Mouse (Mus musculus): Measurements from ENCODE around the gene Jade1.

Jade1 gene

DNA sequence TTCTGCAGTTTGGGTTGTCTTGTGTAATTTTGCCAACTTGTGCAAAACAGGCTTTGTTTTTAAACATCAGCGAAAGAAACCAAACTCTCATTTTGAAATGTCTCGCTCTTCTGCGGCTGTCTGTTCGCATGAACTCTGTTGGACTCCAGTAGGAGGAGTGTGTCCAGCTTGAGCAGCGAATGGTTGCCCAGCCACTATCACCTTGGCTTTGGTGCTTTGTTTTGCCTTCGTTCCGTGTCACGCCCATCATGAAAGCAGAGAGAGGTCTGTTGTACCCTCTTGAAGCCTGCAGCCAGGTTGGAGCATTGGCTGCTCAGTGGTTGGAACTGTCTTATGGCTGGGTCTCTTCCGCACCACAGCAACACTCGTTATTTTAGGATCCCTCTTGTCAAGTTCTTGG is 43.7 kb downstream of the Jade1 start:
- DNase-seq (ENCODE audit: low spot score in 2 of 2), result no peak

DNA sequence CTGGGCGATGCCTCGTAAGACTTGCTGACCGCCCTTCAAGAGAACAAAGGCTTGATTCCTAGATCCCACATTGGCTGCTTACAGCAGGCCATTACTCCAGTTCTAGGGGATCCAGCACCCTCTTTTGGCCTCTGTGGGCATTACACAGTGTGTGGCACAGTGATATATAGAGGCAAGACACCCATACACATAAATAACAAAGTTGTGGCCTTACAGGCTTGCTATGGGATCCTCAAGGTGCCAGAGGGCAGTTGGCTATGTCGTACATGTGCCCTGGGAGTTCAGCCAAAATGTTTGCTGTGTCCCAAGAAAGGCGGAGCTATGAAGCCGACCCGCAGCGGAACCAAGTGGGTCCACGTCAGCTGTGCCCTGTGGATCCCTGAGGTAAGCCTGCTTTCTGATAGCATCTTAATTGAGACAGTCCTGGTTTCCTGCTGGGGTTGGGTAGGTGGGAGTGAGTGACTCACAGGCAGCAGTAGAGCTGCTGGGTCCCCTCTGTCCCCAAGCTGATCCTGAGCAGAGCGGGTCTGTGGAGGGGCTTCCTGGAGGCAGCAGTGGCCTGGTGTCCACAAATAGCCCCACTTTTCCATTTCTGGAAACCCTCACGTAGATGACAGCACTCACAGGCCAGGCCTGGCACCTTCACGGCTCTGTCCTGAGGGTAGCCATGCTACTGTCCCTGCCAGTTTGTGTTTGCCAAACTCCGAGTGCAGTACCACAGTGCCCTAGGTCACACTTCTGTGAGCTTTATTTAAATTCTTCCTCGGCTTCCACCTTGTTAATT is 44.5 kb downstream of the Jade1 start:
- DNase-seq (ENCODE audit: low spot score in 2 of 2), result peak in 1 of 2 experiments; percentile 72

DNA sequence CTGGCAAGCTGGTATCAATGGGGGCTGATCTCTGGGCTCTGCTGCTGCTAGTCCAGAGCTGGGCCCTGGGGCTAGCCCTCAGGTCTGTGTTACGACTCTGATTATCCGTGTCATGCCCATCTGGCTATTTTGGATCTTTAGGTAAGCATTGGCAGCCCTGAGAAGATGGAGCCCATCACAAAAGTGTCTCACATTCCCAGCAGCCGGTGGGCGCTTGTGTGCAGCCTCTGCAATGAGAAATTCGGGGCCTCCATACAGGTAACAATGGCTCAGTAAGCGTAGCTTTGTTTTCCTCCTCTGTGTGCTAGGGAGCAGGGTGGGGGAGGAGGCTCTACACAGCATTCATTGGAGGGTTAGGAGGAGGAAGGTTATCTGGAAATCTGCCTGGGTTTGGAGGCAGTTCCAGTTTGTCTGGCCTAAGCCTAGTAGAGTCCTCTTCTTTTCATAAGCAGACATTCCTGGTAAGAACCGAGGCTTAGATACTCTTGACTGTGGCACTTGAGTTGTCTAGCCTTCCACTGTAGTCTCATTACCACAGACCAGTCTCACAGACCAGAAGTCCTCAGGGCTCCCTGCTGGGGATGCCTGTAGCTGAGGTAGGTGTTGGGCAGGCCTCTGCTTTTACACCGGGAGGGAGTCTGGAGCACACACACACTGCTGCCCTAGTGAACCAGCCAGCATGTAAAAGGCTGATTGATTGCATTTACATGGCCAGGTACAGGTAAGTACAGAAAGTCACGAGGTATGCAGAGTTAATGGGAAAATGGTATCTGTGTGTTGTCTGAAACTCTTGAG is 45.9 kb downstream of the Jade1 start:
- no peak for DNase-seq (ENCODE audit: low spot score in 2 of 2)

DNA sequence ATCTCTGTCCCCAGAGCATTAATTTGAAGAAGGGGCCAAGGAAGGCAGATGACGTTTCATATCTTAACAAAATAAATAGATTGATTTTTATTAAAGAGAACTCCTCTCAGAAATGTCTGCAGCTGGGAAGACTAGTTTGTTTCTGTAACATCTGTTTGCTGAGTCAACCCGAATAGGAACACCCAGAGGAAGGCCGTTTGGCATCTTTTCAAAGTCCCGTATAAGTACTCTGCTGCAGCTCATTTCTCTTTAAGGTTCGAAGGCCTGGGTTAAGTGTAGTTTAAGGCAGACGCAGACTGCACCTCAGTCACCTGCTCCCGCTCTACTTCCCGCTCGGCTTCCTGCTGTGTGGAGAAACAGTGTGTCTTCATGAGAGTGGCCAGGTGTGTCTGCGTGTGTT is 47.4 kb downstream of the Jade1 start:
- no peak for DNase-seq (ENCODE audit: low spot score in 2 of 2)

DNA sequence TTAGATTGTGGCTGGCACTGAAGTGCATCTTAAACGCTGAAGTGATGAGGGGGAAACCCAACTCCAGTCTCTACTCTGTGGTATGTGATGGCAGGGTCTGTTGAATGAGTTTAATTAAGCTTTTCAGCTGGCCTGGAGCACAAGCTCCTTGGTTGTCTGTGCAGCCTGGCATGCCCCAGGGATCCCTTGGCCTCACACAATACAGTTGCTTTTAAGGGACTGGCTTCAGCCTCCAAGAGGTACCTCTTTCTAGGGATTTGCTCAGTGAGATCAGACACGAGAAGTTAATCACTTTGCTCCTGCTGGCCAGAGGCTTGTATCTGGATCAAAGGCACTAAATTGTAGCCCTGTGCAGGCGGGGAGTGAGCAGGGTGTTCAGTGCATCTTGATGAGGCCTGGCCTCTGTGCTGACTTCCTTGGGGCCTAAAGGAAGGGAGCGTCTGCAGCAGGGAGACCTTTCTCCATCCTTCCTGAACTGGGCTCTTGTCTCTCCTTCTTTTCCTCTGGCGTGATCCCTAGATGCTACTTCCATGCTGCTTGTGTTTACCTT is 48.0 kb downstream of the Jade1 start:
- no peak for DNase-seq (ENCODE audit: low spot score in 2 of 2)

DNA sequence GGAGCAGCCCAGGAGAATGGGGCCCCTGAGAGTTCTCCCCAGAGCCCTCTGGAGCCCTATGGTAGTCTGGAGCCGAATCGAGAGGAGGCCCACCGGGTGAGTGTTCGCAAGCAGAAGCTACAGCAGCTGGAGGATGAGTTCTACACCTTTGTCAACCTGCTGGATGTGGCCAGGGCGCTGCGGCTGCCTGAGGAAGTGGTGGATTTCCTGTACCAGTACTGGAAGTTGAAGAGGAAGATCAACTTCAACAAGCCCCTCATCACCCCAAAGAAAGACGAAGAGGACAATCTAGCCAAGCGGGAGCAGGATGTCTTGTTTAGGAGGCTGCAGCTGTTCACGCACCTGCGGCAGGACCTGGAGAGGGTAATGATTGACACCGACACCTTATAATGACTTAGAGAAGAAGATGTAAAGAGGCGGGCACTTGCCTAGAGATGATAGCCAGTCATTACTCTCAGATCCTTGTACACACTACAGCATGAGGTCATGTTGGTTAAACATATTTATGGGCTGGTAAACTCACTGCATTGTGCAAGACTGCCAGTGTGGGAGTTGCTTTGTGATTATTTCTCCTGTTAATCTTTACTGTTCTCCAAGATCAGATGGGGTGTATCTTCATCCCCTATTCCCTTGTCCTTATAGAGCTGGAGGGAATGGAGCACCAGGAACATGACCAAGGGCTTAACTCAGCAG is 49.2 kb downstream of the Jade1 start:
- DNase-seq (ENCODE audit: low spot score in 2 of 2), result no peak

DNA sequence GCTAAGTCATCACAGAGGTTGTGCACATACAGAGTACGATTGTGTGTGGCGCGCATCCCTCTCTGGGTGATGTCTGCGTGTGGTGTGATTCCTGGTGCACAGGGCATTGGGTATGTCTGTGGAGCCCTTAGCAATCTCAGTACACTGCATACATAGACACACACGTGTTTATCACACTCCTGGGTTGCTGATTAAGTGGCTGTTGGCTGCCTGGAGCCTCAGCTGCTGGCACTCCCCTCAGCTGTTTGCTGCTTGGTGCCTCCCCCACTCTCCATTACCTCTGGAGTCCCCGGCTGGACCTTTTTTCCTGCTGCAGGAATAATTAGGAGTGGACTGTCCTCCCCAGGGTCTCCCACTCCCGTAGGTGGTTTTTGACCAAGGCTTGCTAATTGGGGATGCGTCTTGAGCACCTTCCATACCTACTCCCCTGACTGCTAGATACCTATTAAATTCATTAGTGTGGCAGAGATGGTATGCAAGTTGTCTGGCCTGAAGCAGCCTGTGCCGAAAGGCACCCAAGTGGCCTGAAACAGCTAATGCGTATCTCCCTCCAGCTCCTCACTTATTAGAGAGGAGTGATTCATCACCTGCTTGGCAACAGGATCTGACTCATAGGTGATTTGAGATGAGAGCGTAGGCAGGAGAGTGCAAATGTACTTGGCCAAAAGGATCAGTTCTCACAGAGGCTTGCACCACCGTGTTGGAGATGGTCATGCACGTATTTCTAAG is 50.2 kb downstream of the Jade1 start:
- no peak for DNase-seq (ENCODE audit: low spot score in 2 of 2)

DNA sequence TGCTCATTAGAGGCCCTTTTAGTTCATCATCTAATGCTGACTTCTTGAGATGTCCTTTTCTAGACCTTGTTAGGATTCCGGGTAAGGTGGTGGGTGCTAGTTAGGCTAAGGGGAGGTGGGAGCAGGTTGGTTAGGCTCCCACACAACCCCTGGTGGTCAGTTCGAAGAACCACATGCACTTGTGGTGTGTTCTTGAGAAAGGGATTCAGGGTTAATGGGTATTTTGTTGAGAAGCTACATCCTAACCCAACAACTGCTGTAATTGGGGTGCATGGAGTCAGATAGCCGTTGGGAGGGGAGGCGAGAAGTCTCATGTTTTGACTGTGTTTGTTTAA is 50.8 kb downstream of the Jade1 start:
- DNase-seq (ENCODE audit: low spot score in 2 of 2), result no peak

DNA sequence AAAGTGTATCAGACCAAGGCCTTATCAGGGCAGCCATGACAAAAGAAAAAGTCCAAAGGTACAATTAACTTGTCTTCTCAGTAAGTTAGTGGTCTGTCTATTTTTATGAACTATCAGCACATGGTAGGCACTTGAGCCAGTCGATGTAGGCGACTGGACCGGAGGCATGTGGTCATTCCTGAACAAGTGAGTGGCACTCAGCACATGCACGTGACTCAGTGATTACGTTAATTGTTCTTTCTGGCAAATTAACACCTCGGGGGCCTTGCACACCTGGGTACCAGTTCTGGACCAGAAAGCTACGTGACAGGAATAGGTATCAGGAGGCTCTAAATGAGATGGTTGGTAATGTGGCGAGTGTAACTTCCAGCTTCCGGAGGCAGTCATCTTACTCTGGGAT is 51.5 kb downstream of the Jade1 start:
- no peak for DNase-seq (ENCODE audit: low spot score in 2 of 2)

DNA sequence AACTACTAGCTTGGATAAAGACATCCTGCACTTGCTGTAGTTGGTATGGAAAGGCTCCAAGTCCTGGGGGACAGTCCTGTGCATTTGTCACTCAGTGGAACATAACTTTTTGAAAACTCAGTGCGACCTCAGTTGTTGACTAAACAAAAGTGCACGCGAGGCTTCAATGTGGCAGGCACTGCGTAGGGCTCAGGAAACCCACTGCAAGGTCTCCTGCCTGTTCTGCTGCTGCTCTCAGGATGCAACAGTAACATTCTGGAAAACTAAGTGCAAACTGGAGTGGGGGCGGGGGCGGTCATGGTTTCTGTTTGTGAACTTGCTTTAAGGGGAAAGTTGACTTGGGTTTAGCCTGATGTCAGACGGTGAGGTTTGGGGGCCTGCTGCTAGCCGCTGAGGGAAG is 51.9 kb downstream of the Jade1 start:
- DNase-seq (ENCODE audit: low spot score in 2 of 2), result no peak

DNA sequence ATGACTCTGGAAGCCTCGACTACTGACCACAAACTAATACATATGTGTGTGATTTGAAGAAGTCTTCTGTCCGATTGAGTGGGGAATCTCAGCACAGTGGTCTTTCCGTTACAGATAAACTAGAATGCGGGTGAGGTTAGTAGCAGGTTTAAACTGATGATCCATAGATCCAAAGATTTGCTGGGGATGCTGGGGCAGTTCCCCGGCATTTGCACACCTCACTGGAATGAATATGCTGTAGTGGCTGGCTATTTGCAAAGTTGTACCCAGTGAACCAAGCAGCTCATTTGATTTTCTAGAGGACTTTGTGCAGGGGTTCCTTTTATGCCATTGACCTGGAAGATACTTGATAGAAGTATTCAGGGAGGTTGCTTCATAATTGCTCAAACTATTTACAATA is 53.5 kb downstream of the Jade1 start:
- no peak for DNase-seq (ENCODE audit: low spot score in 2 of 2)

DNA sequence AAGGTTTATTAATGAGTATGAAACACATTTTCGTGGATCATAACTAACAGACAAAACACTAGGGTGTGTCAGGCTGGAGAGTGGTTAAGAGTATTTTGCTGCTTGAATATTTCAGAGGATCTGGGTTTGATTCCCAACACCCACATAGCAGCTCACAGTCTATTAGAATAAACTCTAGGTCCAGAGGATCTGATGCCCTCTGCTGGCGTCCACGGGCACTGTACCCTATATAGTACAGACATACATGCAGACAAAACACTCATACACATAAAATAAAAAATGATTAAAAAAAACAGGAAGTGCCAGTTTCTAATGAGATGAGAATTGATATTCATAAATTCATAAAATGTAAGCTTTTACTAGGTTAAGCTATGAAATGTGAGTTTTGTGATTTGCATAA is 56.7 kb downstream of the Jade1 start:
- DNase-seq (ENCODE audit: low spot score in 2 of 2), result no peak

DNA sequence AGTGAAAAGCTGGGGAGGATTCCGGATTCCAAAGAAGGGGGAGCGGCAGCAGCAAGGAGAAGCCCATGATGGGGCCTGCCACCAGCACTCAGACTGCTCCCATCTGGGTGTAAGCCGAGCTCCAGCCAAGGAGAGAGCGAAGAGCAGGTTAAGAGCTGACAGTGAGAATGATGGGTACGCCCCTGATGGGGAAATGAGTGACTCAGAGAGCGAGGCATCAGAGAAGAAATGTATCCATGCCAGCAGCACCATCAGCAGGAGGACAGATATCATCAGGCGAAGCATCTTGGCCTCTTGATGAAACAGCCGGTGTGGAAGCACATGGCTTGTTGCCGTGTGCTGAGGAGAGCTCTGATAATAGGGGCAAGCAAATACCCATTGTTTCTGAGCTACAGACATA is 58.2 kb downstream of the Jade1 start:
- no peak for DNase-seq (ENCODE audit: low spot score in 2 of 2)

DNA sequence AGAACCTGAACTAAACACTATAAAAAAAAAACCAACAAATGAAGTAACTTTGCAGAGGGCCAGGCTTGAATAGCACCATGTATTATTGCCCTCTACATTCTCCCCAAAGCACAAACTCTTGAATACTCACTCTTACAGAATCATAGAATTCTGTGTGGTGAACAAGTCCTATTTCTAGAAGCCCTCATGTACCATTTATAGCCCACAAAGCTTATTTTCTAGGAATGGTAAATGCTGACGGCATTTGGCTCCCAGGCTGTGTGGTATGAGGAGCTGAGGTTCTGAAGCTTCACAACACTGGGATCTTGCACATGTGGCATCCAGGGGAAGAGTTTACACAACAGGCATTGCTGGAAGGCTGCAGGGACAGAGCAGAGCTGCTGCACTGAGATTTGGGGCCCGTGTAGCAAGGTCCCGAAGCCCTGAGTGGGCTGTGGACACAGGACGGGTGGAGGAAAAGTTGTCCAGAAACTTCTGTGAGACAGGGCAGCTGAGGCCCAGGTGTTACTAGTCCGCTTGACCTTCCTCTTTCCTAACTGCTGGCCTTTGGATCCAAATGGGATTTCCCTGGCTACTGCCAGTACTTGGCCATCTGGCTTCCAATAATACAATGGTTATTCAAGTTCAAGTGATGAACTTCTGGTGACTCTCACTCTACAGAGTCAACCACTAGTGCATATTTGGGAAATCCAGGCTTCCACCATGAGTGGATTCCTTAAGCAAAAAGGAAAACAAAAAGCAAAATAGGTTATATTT is 58.9 kb downstream of the Jade1 start:
- no peak for DNase-seq (ENCODE audit: low spot score in 2 of 2)

DNA sequence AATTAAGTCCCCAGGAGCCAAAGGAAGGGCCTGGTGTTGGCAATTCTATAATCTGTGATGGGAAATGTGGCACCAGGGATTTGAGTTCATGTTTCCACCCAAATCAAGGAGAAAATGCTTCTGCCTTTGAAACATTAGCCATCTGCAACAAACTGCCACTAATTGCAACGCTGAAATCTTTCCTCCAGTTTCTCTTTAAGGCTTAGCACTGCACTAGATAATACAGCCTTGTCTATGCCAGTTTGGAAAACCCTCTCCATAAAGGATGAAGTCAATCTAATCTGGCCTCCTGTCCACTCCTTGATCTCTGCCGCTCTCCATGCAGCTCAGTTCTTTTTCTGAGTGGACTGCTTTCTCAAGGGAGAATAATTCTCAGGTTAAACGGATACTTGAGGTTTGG is 62.5 kb downstream of the Jade1 start:
- DNase-seq (ENCODE audit: low spot score in 2 of 2), result no peak

DNA sequence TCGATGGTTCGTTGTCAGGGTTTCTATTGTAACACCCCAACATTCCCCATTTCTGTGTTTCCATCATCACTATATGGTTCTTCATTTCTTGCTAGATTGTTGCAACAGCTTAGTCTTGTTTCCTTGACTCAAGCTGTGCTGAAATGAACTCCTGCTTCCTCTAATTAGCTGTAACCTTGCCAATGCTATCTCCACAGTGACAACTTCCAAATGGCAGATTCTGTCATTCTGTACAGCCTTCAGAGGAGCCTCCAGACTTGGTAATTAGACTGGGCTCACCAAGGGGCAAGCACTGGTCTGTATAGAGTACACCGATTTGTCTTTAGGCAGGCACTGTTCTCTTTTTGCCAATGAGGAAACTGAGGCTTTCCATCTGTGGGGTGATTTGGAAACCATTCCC is 63.0 kb downstream of the Jade1 start:
- no peak for DNase-seq (ENCODE audit: low spot score in 2 of 2)

DNA sequence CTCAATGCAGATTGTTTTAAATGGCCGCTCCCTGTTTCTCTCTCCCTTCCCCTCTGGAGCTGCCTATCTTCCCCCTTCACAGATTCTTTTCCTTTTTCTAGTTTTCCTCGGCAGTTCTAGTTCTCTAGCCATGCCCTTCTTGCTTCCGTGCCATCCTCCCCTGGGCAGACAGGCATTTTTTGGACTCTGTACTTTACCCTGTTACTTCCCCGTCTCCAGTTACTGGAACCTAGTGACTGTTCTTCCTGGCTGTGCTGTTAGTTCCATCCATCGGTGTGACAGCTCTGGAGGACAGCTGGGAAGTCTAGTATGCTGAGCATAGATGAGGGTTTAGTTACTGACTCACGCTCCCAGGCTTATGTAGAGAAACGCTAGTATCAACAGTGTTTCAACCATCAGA is 65.4 kb downstream of the Jade1 start:
- no peak for DNase-seq (ENCODE audit: low spot score in 2 of 2)

DNA sequence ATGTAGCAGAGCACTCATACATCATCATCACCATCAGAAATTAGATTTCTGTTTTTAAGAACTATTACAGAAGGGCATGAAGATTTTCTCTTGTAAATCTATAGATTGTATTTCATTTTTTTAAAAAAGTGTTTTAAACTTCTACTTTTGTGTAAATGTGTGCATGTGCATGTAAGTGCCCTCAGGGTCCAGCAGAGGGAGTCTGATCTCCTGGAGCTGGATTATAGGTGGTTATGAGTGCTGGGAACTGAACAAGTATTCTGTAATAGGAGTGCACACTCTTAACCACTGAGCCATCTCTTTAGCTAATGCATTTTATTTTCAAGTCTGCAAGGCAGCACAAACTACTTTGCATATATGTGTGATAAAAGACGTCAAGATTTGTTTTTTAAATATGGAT is 100.1 kb downstream of the Jade1 start:
- DNase-seq (ENCODE audit: low spot score in 2 of 2), result no peak

Data from cerebellum, postnatal 4 days (tissue).